Mouse (Mus musculus): Measurements from ENCODE around the gene Arl15. TPM values are rescaled to one million over a fixed set of nuclear protein-coding genes. Genes with fewer than 3 reads are reported as not detected.

Gene Arl15
- total RNA-seq, 2 experiments from 2014 or later = 71.9 to 82.4 TPM

DNA sequence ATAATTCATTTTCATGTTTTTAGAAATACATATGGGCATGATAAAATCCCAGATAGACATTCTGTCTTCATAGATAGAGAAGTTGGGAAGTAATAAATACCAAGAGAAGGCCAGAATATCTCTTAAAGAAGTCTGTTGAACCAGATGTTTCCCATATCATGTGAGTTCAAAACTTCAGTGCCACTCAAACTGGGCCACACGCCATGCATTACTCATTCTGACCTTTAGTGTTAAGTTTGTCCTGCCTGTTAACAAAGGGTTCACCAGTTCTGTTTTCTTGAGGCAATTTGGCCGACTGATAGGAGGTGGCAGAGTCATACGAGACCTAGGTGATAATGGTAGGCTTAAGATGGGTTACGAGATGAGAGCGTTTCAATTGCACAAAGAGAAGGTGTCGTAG, 71.1 kb downstream of the Arl15 start:
- intact Hi-C loops (cut with DNase I) = loop anchor here (2.0 to 5.0 kb wide), 2 partner anchors 227 to 543 kb away; no protein-coding TSS in a partner anchor
- no peak for DNase-seq

DNA sequence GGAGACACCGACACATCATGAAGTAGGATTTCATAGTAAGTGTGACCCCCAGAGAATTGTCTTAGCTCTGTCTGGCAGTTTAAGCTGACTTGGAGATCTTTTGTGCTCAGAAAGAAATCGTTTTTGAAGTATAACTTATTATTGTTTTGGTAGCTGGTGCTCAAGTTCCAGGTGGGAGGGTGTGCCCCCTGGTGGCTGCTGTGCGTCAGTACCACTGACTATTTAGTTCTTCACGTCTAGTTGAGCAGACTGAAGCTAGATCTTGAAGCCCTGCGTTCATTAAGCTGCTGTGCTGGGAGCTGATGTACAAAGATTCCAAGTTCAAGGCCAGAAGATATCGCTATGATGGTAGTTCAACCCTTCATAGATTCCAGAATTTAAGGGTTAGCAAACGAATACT, 71.5 kb downstream of the Arl15 start:
- DNase-seq = peak; percentile 61
- intact Hi-C loops (cut with DNase I) = loop anchor here (2.0 to 5.0 kb wide), 2 partner anchors 227 to 544 kb away; no protein-coding TSS in a partner anchor

GRCm38 (mm10) chr13:113867736-113868135, 73.4 kb downstream of the Arl15 start:
- intact Hi-C loops (cut with DNase I) = loop anchor here (5.0 kb wide), 1 partner anchor 545 kb away; no protein-coding TSS in a partner anchor
- no peak for DNase-seq

GRCm38 (mm10) chr13:113869212-113870205, 75.2 kb downstream of the Arl15 start:
- peak; percentile 60 for DNase-seq
- intact Hi-C loops (cut with DNase I) = loop anchor here (5.0 to 10.0 kb wide), 2 partner anchors 547 to 1095 kb away; no protein-coding TSS in a partner anchor

GRCm38 (mm10) chr13:113870403-113870802, 76.1 kb downstream of the Arl15 start:
- intact Hi-C loops (cut with DNase I) = loop anchor here (10.0 kb wide), 1 partner anchor 1094 kb away; no protein-coding TSS in a partner anchor
- no peak for DNase-seq

- no peak for DNase-seq
- intact Hi-C loops (cut with DNase I) = loop anchor here (10.0 kb wide), 1 partner anchor 1093 kb away; no protein-coding TSS in a partner anchor
Observed at GRCm38 (mm10) chr13:113871853-113872252, 77.5 kb downstream of the Arl15 start.

GRCm38 (mm10) chr13:113875724-113876123, 81.4 kb downstream of the Arl15 start:
- intact Hi-C loops (cut with DNase I) = loop anchor here (2.0 to 10.0 kb wide), 3 partner anchors 582 to 1089 kb away; partner anchors contain the start of gene Fst
- no peak for DNase-seq

DNA sequence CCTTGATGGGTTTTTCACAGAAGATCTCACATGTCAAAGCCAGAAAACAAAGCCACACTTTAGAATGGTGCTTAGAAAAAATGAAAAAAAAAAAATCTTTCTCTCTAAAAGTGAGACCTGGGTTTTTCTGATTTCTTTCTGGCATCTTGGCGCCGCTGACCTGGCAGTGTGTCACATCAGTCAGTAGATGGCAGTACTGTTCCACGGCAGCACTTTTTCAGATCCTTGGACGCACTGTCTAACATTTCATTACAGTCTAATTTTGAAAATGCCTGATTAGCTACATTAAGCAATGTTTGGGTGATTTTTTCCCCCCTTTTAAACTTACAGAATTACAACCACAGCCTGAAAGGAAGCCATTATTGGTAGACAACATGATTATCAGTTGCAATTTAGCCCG, 83.1 kb downstream of the Arl15 start:
- intact Hi-C loops (cut with DNase I) = loop anchor here (2.0 to 10.0 kb wide), 3 partner anchors 580 to 1087 kb away; partner anchors contain the start of gene Fst
- DNase-seq = peak; percentile 66

DNA sequence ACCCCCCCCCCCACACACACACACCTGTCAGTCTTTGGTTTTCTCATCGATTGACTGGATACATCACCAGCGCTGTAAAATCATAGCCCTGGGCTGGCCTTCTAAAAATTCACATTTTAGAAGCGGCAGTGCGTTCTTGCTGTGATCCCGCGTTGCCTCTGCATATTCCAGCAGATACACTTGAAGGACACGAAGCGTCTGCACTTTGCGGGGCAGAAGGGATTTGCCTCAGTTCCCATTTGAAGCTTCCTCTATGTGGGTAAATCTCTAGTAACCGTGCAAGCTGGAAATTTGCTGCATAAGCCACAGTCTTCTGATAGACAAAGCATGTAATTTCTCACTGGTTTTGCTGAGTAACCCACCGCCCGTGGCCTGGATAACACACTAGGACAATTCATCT, 84.3 kb downstream of the Arl15 start:
- DNase-seq = no peak
- intact Hi-C loops (cut with DNase I) = loop anchor here (5.0 to 10.0 kb wide), 2 partner anchors 579 to 1086 kb away; partner anchors contain the start of gene Fst

DNA sequence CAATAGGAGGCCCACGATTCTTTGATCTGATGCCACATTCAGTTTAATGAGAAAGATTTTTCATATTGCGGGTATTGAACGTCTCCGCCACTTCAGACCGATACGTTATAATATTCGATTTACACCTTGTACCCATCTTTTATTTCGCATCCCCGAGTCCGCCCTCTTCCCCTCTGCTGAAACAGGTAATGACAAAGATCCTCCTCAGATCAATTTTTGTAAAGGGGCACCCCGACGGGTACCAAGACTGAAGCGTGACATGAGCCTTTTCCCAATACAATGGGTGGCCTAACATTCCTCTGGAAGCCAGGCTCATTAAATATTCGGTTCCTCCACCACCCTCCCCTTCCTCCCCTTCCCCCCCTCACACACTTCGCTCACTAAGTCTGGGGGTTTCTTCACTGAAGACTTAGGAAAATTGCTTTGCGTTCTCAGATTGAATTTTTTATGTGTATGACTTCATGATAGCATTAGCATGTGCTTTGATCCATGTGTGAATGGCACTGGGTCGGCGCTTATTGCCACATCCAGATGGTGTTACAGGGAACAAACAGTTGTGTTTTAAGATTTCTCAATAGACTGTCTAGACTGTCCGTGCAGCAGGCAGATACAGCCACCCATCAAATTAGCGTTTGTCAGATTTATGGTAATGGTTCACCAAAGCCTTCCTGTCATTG, 85.5 kb downstream of the Arl15 start:
- intact Hi-C loops (cut with DNase I) = loop anchor here (5.0 to 10.0 kb wide), 2 partner anchors 578 to 1085 kb away; partner anchors contain the start of gene Fst
- DNase-seq = no peak

DNA sequence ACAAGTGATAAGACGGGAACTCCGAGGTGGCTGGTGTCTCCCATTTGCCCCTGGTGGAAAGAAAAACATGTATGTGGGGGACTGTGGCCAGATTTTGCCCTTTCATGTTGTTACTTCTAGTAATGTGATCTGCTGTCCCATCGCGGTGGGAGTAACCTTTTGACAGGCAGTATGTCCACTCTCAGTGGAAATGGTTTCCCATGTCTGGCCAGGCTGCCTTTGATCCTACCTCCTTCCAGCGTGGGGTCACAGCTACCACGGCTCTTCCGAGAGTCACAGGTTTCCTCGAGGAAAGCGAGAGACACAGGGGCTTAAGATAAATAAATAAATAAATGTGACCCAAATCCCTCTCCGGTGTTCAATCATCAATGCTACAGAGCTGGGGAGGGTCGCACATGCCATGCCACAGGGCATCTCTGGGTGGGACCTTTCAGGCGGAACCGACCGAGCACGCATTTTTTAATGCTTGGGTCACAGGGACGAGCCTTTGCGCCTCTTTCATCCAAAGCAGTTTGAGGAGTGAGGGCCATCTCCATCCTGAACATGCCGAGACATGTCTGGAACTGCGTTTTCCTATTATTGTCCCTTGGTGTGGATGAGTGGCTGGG, 86.4 kb downstream of the Arl15 start:
- no peak for DNase-seq
- intact Hi-C loops (cut with DNase I) = no loop called here

DNA sequence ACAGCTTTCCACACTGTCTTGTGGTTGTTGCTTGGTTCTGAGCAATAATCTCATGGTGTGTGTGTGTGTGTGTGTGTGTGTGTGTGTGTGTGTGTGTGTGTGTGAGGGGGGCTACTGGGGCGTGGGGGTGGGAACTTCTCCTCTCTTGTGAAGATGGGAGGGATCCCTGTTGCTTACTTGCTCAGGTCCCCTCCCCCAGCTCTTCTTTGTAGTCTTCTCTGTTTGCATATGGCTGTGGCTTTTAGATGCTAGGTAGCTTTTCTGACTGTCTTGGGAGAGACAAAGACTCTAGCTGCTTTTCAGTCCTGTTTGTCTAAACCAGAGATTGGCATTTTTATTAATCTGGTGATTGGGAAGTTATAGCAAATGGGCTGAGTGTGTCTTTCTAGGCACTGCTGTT, 88.7 kb downstream of the Arl15 start:
- intact Hi-C loops (cut with DNase I) = no loop called here
- DNase-seq = no peak

DNA sequence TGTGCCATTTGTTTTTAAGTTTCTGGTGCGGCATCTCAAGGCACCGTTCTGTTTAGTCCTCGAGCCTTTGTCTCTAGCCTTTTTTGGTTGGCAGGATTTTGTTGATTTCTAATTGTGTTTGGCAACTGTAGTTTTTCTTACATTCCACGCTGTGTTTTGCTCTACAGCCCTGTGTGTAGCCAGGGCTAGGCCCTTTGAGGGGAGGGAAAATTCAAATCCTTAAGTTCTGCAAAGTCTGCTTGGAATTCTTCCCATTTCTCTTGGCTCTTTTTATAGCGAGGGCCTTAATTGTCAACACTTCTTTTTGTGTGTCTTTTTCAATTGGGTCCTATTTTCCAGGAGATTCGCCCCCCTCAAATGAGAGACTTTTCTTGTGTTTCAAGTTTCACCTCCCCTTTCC, 92.8 kb downstream of the Arl15 start:
- no peak for DNase-seq
- intact Hi-C loops (cut with DNase I) = no loop called here

DNA sequence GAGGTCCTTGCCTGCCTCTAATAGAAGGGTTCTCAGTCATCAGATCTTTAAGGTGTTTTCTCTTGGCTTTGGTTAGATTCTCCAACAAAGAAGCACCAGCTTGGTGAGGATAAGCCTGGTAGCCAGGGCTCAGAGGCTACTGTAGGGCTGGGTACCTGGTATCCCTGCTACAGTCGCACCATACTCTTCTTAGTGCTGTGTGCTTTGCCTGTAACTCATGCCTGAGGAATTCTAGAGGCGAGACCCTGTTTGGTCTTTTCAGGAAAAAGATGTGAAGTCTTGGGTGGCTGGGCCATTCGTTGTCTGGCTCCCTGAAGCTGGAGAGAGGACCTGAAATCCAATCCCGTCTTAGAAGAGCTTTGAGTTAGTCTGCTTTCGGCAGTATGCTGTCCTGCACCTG, 93.8 kb downstream of the Arl15 start:
- DNase-seq = no peak
- intact Hi-C loops (cut with DNase I) = no loop called here

GRCm38 (mm10) chr13:113888704-113889103, 94.4 kb downstream of the Arl15 start:
- no peak for DNase-seq
- intact Hi-C loops (cut with DNase I) = no loop called here

GRCm38 (mm10) chr13:113889140-113890055, 95.1 kb downstream of the Arl15 start:
- intact Hi-C loops (cut with DNase I) = no loop called here
- no peak for DNase-seq

- intact Hi-C loops (cut with DNase I) = no loop called here
- no peak for DNase-seq
Observed at GRCm38 (mm10) chr13:113896684-113897083, 102.4 kb downstream of the Arl15 start.

DNA sequence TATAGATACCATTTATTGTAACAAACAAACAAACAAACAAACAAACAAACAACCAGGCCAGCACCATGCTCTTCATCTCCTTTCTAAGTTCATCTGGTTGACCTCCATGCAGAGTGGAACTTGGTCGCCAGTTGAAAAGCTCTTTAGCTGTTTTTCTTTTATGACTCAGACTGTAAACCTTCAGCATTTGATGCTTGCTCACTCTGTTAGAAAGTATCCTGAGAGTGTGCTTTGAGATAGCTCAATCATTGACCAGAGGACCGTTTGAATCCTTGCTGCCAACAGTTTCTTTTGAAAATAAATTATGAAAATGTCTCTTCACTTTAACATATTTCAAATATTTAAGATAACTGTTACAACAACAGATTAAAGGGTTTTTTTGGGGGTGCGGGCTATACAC, 103.2 kb downstream of the Arl15 start:
- no peak for DNase-seq
- intact Hi-C loops (cut with DNase I) = no loop called here

- intact Hi-C loops (cut with DNase I) = no loop called here
- DNase-seq = no peak
Observed at GRCm38 (mm10) chr13:113897951-113898350, 103.6 kb downstream of the Arl15 start.
